Mouse (Mus musculus) hindbrain, embryonic 14.5 days (tissue): ENCODE data around the gene Higd2a. TPM values are rescaled to one million over a fixed set of nuclear protein-coding genes. Genes with fewer than 3 reads are reported as not detected.

Source experiments
- ATAC-seq: fragments of 200-750 bp; cut with Nextera tagmentation; 2 replicates; pipeline ENCODE4 v1.8.0; 2017; ENCODE audit warnings: moderate number of reproducible peaks, mild to moderate bottlenecking, moderate TSS enrichment, moderate library complexity; ENCODE audit not compliant: low FRiP score
- DNase-seq: peaks from one replicate; pipeline ENCODE4 v3.0.0-alpha.2; 2015; ENCODE audit warnings: low spot score
- H3K27ac ChIP-seq: fragments of 300-500 bp; sonication (generic); 2 replicates; pipeline ENCODE4 v1.5.1; 2014; ENCODE audit warnings: mild to moderate bottlenecking, moderate library complexity
- H3K27me3 ChIP-seq: fragments of 300-500 bp; sonication (generic); 2 replicates; pipeline ENCODE4 v1.6.1; 2014; ENCODE audit warnings: mild to moderate bottlenecking, low read length, mixed read lengths; ENCODE audit not compliant: control insufficient read depth, insufficient read depth
- H3K36me3 ChIP-seq: fragments of 300-500 bp; sonication (generic); replicated peaks from 2 replicates; pipeline ENCODE4 v1.6.1; 2014; ENCODE audit not compliant: control insufficient read depth, insufficient read depth
- H3K4me1 ChIP-seq: fragments of 300-500 bp; sonication (generic); replicated peaks from 2 replicates; pipeline ENCODE4 v1.6.1; 2014; ENCODE audit warnings: antibody characterized with exemption, low read length, mixed read lengths; ENCODE audit not compliant: control insufficient read depth, insufficient read depth
- H3K4me2 ChIP-seq: fragments of 300-500 bp; sonication (generic); replicated peaks from 2 replicates; pipeline ENCODE4 v1.6.1; 2014; ENCODE audit warnings: mild to moderate bottlenecking, moderate library complexity
- H3K4me3 ChIP-seq: fragments of 300-500 bp; sonication (generic); replicated peaks from 2 replicates; pipeline ENCODE4 v1.5.1; 2014; ENCODE audit warnings: mild to moderate bottlenecking, low read length
- H3K9ac ChIP-seq: fragments of 300-500 bp; sonication (generic); 2 replicates; pipeline ENCODE4 v1.6.1; 2014
- H3K9me3 ChIP-seq: fragments of 300-500 bp; sonication (generic); 2 replicates; pipeline ENCODE4 v1.6.1; 2016; ENCODE audit warnings: low read length; ENCODE audit not compliant: control insufficient read depth
- WGBS: fragments of 180-500 bp; shearing (Covaris S2); extraction: QIAGEN DNeasy Blood & Tissue Kit; methylation state at CpG from one replicate; pipeline ENCODE4 v1.1.7; 2014; 5-methylcytosine and 5-hydroxymethylcytosine counted together
- polyA plus RNA-seq: library from polyadenylated mRNA; unstranded; fragments of >200 nt; fragmentation: Nextera tagmentation; extraction: Ambion mirVana; gene quantifications from 2 replicates; pipeline ENCODE4 v1.2.1, GENCODE M21; 2014

The Higd2a gene
- polyA plus RNA-seq, 1 experiment from 2014 or later = 275 TPM

DNA sequence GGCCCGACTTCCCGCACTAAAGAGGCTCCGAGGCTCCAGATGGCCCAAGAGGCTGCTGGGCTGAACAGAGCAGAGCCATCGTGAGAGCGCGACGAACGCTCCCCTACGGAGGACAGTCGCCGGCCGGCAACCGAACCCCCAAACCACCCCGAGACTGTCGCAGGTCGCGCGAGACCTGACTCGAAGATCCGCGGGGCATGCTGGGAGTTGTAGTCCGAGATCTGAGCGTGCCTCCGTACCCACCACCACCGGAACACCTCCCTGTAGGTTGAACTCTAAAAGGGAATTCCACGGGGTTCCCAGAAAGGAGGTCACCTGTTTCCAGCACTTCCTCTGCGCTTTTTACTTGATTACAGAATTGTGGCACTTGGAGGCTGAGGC lies 24.8 kb upstream of the Higd2a start, which contains the start of gene 4833439L19Rik:
TSS of gene 4833439L19Rik (minus strand) at position 235 of the 381 bp plus-strand sequence.
- WGBS = 0% methylated on average over 27 of the region's 27 CpGs
- Histone ChIP-seq H3K4me2 (peak within 1 kb of the TSS; percentile 84), H3K27me3 (no peaks in the 10 kb centered on the region), H3K9me3 (no peaks in the 10 kb centered on the region), H3K36me3 (peaks cover 31% of the 10 kb centered on the region), H3K27ac (peak within 1 kb of the TSS; percentile 89), H3K4me3 (peak within 1 kb of the TSS; percentile 73), H3K9ac (peak within 1 kb of the TSS; percentile 97), H3K4me1 (peaks cover 8% of the 10 kb centered on the region)
- ATAC-seq = peak; percentile 96
- DNase-seq = peak; percentile 97

DNA sequence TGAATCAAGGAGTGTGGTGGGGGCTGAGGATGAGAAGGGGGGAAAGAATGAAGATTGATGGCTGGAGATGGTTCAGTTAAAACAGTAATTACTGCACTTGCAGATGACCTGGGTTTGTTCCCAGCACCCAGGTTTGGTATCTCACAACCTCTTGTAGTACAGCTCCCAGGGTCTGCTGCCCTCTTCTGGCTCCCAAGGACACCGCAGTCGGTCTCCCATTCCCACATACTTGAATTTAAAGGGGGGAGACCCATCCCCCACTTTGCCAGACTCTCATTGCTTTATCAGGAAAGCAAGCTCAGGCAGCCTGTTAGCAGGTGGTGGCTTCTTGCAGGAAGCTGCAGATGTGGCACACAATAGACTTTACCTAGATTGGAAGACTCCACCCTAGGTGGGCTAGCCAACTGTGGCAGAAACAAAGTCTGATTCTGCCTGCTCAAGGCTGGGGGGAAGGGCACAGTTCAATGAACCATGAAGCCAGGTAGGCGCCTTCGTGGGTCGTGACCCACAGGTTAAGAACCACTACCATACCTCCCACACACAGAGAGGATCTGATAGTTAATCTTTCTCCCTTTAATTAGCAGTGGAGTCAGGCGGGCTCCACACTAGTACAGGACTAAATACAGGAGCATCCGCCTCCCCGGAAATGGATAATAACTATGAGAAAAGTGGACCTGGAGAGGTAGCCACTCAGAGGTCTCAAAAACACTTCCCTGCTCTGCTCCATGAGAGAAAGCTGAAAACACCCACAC lies 24.2 kb upstream of the Higd2a start:
- Histone ChIP-seq H3K4me2 (peak overlapping the region; percentile 84), H3K27ac (peak overlapping the region; percentile 89), H3K36me3 (peaks cover 26% of the 10 kb centered on the region), H3K27me3 (no peaks in the 10 kb centered on the region), H3K9me3 (no peaks in the 10 kb centered on the region), H3K4me3 (peak overlapping the region; percentile 73), H3K4me1 (peaks cover 8% of the 10 kb centered on the region), H3K9ac (peak overlapping the region; percentile 97)
- DNase-seq (peak; percentile 44), ATAC-seq (peak; percentile 59)
- 47% methylated on average over 8 of the region's 8 CpGs for WGBS

DNA sequence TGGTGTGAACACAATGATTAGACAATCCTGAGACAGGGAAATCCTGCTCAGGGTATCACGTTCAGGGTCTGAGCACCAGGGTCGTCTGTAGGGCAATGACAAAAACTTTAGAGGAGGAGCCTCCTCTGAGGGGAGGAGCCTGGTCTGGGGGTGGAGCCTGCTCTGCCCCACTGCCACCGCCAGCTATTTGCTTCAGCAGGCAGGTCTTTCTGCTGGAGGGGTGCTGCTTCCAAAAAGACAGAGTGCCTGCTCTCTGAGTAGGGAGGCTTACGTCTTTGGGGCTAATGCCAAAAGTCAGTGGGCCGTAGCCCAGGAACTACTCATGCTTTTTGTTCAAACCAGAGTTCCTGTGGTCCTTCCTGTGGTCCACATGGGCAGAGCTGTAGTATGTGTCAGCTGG lies 21.6 kb upstream of the Higd2a start:
- DNase-seq (no peak), ATAC-seq (no peak)
- H3K4me2 ChIP-seq = no peak overlapping the region
- no peaks in the 10 kb centered on the region for H3K27me3 ChIP-seq
- no peak overlapping the region for H3K4me3 ChIP-seq
- H3K9ac ChIP-seq = no peak overlapping the region
- no peaks in the 10 kb centered on the region for H3K9me3 ChIP-seq
- H3K36me3 ChIP-seq = no peaks in the 10 kb centered on the region
- 45% methylated on average over 5 of the region's 5 CpGs for WGBS
- H3K27ac ChIP-seq = no peak overlapping the region
- peaks cover 8% of the 10 kb centered on the region for H3K4me1 ChIP-seq

DNA sequence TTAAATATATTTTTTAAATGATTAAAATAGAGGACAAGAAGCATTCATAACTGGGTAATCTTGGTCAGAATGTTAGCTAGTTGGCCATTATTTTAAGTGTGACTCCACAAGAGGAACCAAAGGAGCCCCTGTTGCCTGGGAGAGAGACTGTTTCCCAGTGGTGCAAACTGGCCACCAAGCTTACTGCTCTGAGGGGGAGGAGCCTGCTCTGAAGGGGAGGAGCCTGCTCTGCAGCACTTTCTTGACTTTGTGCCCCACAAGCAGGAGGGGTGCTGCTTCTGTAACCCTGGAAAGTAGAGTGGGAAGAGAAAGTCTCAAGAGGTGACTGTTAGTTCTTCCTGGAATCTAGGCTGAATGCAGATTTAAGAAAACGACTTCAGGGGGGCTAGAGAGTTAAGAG lies 20.7 kb upstream of the Higd2a start:
- ATAC-seq = no peak
- Histone ChIP-seq H3K27ac (no peak overlapping the region), H3K4me1 (peaks cover 3% of the 10 kb centered on the region), H3K9me3 (no peaks in the 10 kb centered on the region), H3K4me3 (no peak overlapping the region), H3K9ac (no peak overlapping the region), H3K4me2 (no peak overlapping the region), H3K27me3 (no peaks in the 10 kb centered on the region), H3K36me3 (no peaks in the 10 kb centered on the region)
- WGBS = 43% methylated on average over 1 of the region's 1 CpGs
- DNase-seq = no peak

DNA sequence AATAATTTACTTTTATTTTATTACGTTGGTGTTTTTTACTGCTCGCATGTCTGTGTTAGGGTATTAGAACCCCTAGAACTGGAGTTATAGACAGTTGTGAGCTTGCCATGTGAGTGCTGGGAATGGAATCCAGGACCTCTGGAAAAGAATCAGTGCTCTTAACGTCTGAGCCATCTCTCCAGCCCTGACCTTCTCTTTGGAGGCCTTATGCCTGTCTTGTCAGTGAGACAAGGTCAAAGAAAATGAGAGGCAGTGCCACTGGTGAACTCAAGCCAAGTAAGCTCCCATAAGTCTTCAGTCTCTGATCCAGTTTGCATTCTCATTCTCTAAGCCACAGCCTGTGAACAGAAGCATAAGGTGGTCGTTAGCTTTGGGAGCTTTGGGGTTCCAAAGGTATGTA lies 19.3 kb upstream of the Higd2a start:
- no peak overlapping the region for H3K4me3 ChIP-seq
- H3K4me1 ChIP-seq = peaks cover 3% of the 10 kb centered on the region
- no peak for DNase-seq
- 73% methylated on average over 4 of the region's 4 CpGs for WGBS
- H3K9ac ChIP-seq = no peak overlapping the region
- no peaks in the 10 kb centered on the region for H3K9me3 ChIP-seq
- no peak overlapping the region for H3K27ac ChIP-seq
- ATAC-seq = no peak
- no peak overlapping the region for H3K4me2 ChIP-seq
- no peaks in the 10 kb centered on the region for H3K27me3 ChIP-seq
- H3K36me3 ChIP-seq = no peaks in the 10 kb centered on the region

DNA sequence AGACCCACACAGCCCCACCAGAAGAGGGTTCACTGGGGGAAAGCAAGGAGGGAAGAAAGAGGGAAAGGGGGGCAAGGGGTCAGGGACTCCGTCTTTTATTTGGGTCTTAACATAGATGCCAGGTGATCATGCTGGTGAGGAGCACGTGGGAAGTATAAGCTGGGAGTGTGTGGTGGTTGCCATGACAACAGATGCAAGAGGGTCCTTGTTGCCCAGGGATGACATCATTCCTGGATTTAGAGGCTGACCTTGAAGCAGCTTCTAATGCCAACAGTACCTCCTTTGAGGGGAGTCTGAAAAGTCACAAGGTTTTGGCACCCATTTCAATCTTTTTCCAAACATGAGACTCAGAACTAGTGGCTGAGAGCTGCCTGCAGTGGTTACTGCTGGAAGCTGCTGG lies 18.4 kb upstream of the Higd2a start:
- Histone ChIP-seq H3K36me3 (0 out of 2 replicates have a peak, but pooled peaks cover 1% of the 10 kb centered on the region), H3K4me2 (no peak overlapping the region), H3K27ac (no peak overlapping the region), H3K4me1 (peaks cover 11% of the 10 kb centered on the region), H3K9ac (no peak overlapping the region), H3K4me3 (no peak overlapping the region), H3K27me3 (no peaks in the 10 kb centered on the region), H3K9me3 (no peaks in the 10 kb centered on the region)
- WGBS = 40% methylated on average over 2 of the region's 2 CpGs
- DNase-seq (no peak), ATAC-seq (no peak)

DNA sequence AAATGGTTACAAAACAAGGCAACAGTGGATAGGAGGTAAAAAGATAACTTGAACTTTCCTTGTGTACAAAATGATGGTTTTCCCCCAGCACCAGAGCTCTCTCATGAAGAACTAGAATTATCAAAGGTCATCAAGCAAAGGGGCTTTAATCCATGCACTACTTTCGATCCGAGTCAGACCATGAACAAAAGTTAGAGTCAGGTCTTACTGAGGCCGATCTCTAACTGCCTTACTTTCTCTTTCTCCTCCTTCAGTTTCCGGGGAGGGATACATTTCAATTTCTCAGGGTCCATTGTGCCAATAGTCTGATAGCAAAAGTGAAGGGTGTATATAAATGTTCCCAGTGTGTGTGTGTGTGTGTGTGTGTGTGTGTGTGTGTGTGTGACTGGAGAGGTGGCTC lies 17.4 kb upstream of the Higd2a start:
- ATAC-seq (no peak), DNase-seq (no peak)
- WGBS = 83% methylated on average over 4 of the region's 4 CpGs
- Histone ChIP-seq H3K4me1 (peaks cover 14% of the 10 kb centered on the region), H3K9me3 (no peaks in the 10 kb centered on the region), H3K4me3 (no peak overlapping the region), H3K9ac (no peak overlapping the region), H3K27ac (no peak overlapping the region), H3K27me3 (no peaks in the 10 kb centered on the region), H3K4me2 (no peak overlapping the region), H3K36me3 (peaks cover 11% of the 10 kb centered on the region)

DNA sequence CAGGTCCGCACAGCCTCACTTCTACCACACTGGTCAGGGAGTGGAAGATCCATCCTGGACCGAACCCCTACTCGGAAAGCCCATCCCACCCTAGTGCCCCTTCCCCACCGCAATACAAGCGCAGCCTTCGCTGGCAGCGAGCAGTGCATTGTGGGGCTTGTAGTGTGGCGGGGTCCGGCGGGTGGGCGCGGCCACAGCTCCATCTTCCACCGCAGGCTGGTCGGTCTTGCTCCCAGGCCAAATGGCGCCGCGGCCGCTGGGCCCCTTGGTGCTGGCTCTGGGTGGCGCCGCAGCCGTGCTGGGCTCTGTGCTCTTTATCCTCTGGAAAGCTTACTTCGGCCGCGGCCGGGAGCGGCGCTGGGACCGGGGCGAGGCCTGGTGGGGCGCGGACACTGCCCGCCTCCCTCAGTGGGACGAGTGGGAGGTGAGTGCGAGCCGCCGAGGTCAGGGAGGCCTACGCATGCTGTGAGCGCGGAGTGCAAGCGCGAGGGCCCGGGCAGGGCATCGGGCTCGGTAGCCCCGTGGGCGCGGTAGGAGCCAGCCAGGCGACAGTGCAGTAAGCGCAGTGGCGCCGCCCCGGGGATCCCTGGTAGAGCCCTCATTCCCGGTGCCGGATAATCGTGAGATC lies 15.0 kb upstream of the Higd2a start, which contains the start of gene Arl10:
TSS of gene Arl10 (plus strand) at position 162 of the 628 bp plus-strand sequence.
- Histone ChIP-seq H3K36me3 (peaks cover 29% of the 10 kb centered on the region), H3K27ac (peak within 1 kb of the TSS; percentile 75; the same call in 1 of the 2 replicates), H3K4me2 (peak within 1 kb of the TSS; percentile 75), H3K27me3 (no peaks in the 10 kb centered on the region), H3K4me1 (peaks cover 18% of the 10 kb centered on the region), H3K4me3 (peak within 1 kb of the TSS; percentile 88), H3K9me3 (no peaks in the 10 kb centered on the region), H3K9ac (peak within 1 kb of the TSS; percentile 95)
- ATAC-seq (peak; percentile 92), DNase-seq (peak; percentile 77)
- under 1% methylated on average over 55 of the region's 55 CpGs for WGBS

DNA sequence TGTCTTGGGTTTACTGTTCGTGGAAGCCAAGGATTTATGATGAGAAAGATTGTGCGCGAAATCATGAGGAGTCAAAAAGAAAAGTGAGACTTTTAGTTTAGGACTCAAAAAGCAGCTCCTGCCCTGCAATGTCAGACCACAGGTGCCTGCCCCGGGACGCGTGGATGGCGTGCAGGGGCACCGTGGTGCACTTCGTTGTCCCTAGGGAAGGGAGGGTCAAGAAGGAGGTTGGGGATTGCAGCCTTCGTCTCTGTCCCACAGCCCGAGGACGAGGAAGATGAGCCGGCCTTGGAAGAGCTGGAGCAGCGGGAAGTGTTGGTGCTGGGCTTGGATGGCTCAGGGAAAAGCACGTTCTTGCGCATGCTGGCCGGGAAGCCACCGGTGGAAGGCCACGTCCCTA lies 14.5 kb upstream of the Higd2a start:
- H3K4me2 ChIP-seq = peak overlapping the region; percentile 75
- H3K4me3 ChIP-seq = peak overlapping the region; percentile 88
- H3K9ac ChIP-seq = peak overlapping the region; percentile 95
- peaks cover 18% of the 10 kb centered on the region for H3K4me1 ChIP-seq
- H3K9me3 ChIP-seq = no peaks in the 10 kb centered on the region
- H3K36me3 ChIP-seq = peaks cover 33% of the 10 kb centered on the region
- no peak for ATAC-seq
- H3K27me3 ChIP-seq = no peaks in the 10 kb centered on the region
- 3% methylated on average over 19 of the region's 19 CpGs for WGBS
- H3K27ac ChIP-seq = 0 out of 2 replicates have a peak overlapping the region, but pooled peaks have one; percentile 75
- no peak for DNase-seq
